Mouse (Mus musculus) CH12.LX (cell line): ENCODE measurements around the gene Zswim3. TPM values are rescaled to one million over a fixed set of nuclear protein-coding genes. Genes with fewer than 3 reads are reported as not detected.
"Not testable (repeated sequence)": the region's sequence is repeated elsewhere in the genome, so short reads cannot be mapped to it uniquely, and the experiment has no call there.

Source experiments
- DNase-seq: peaks from one replicate; pipeline ENCODE4 v3.0.0-alpha.2; 2013; ENCODE audit errors: extremely low read depth
- H3K27ac ChIP-seq: 2 replicates; pipeline ENCODE4 v1.5.1; 2012; ENCODE audit warnings: low read depth, mild to moderate bottlenecking, control low read depth, moderate library complexity; ENCODE audit not compliant: insufficient read depth
- H3K27me3 ChIP-seq: replicated peaks from 2 replicates; pipeline ENCODE3; 2012; ENCODE audit warnings: inconsistent platforms
- H3K36me3 ChIP-seq, 2 experiments: replicated peaks in 1 of 2; 2 replicates each; pipeline versions ENCODE3 to v1.6.1; 2012; ENCODE audit warnings: inconsistent platforms in 1 of 2, low read length in 1 of 2, mild to moderate bottlenecking in 1 of 2, mixed read lengths in 1 of 2, moderate library complexity in 1 of 2; ENCODE audit not compliant: control insufficient read depth in 1 of 2, insufficient read depth in 1 of 2
- H3K4me1 ChIP-seq, 2 experiments: 2 replicates each; pipeline ENCODE4 v1.6.1; 2012; ENCODE audit warnings: inconsistent platforms in 1 of 2, moderate library complexity in 1 of 2; ENCODE audit not compliant: insufficient read depth in 2 of 2, control insufficient read depth in 1 of 2
- H3K4me2 ChIP-seq: 2 replicates; pipeline ENCODE4 v1.6.1; 2012; ENCODE audit warnings: low read depth, mild to moderate bottlenecking, control low read depth; ENCODE audit not compliant: poor library complexity, insufficient read depth, severe bottlenecking
- H3K4me3 ChIP-seq, 3 experiments: fragments of 150-350 bp in 1 of 3; sonication (generic) in 1 of 3; replicated peaks in 1 of 3; 2 replicates each; pipeline versions ENCODE3 to v1.5.1; 2011 to 2012; ENCODE audit warnings: low read depth in 2 of 3, low read length in 2 of 3, mild to moderate bottlenecking in 2 of 3, moderate library complexity in 2 of 3, control low read depth in 1 of 3, improper control_type of control experiment in 1 of 3, inconsistent platforms in 1 of 3, mixed read lengths in 1 of 3; ENCODE audit not compliant: poor library complexity in 1 of 3
- H3K79me2 ChIP-seq: replicated peaks from 2 replicates; pipeline ENCODE4 v1.6.1; 2012; ENCODE audit warnings: mild to moderate bottlenecking, moderate library complexity; ENCODE audit not compliant: control insufficient read depth, poor library complexity, insufficient read depth, severe bottlenecking; ENCODE audit errors: extremely low read depth
- H3K9ac ChIP-seq: 2 replicates; pipeline ENCODE4 v1.6.1; 2012; ENCODE audit warnings: low read depth, mild to moderate bottlenecking, control low read depth, moderate library complexity; ENCODE audit not compliant: insufficient read depth
- H3K9me3 ChIP-seq: replicated peaks from 2 replicates; pipeline ENCODE3; 2012; ENCODE audit warnings: low read length, inconsistent platforms, mixed read lengths
- CTCF ChIP-seq, 2 experiments: IDR thresholded peaks in 1 of 2; conservative IDR thresholded peaks in 1 of 2; 2 replicates each; pipeline ENCODE4 v1.5.1; 2011 to 2012; ENCODE audit warnings: low read depth in 2 of 2, low read length in 2 of 2, improper control_type of control experiment in 1 of 2, inconsistent platforms in 1 of 2, mild to moderate bottlenecking in 1 of 2, moderate library complexity in 1 of 2
- E2F4 ChIP-seq: IDR thresholded peaks from 2 replicates; pipeline ENCODE4 v1.6.1; 2011; ENCODE audit warnings: low read depth, low read length, improper control_type of control experiment; ENCODE audit not compliant: insufficient replicate concordance
- EP300 ChIP-seq: IDR thresholded peaks from 2 replicates; pipeline ENCODE4 v1.6.1; 2011; ENCODE audit warnings: low read length, improper control_type of control experiment
- HCFC1 ChIP-seq: IDR thresholded peaks from 2 replicates; pipeline ENCODE4 v1.6.1; 2012; ENCODE audit warnings: low read depth, mild to moderate bottlenecking, inconsistent platforms, low read length, improper control_type of control experiment
- NRF1 ChIP-seq: IDR thresholded peaks from 2 replicates; pipeline ENCODE4 v1.6.1; 2014; ENCODE audit warnings: low read depth, mild to moderate bottlenecking, inconsistent platforms, low read length, improper control_type of control experiment, moderate library complexity
- POLR2AphosphoS2 ChIP-seq: IDR thresholded peaks from 2 replicates; pipeline ENCODE4 v1.6.1; 2011; ENCODE audit warnings: low read depth, low read length, improper control_type of control experiment
- USF1 ChIP-seq: IDR thresholded peaks from 2 replicates; pipeline ENCODE4 v1.6.1; 2014; ENCODE audit warnings: low read depth, mild to moderate bottlenecking, inconsistent platforms, low read length, improper control_type of control experiment
- dilution Hi-C: fragments of 300-500 bp; cut with MboI; formaldehyde crosslinking; loops from 2 replicates; pipeline ENCODE4 v1.14.3; 2020; ENCODE audit warnings: low sequenced_read_pairs; ENCODE audit not compliant: extremely low pct_unique_long_range_greater_than_20kb, extremely low pct_ligation_motif_present
- in situ Hi-C: fragments of 300-500 bp; cut with MboI; formaldehyde crosslinking; loops from 3 replicates; pipeline ENCODE4 v1.14.3; 2019; ENCODE audit warnings: low sequenced_read_pairs, low pct_ligation_motif_present, low pct_unique_long_range_greater_than_20kb, mixed read lengths
- polyA plus RNA-seq: library from polyadenylated mRNA; unstranded; fragments of >175 nt; gene quantifications from 2 replicates; pipeline ENCODE4 v1.2.1, GENCODE M21; 2012; ENCODE audit warnings: low read depth; ENCODE audit not compliant: insufficient read length
- total RNA-seq, 2 experiments: library from RNA; depleted of rRNA; stranded (reverse); fragments of 300-350 nt in 1 of 2; fragments of >200 nt in 1 of 2; gene quantifications; 2 replicates each; pipeline ENCODE4 v1.2.3; 2012 to 2014

The Zswim3 gene
- total and polyA plus RNA-seq, 3 experiments: 2.3 to 3.5 (median 2.5) TPM

- H3K9ac ChIP-seq, H3K27me3 ChIP-seq, H3K4me3 ChIP-seq, in situ Hi-C loops, H3K79me2 ChIP-seq, H3K36me3 ChIP-seq, DNase-seq, H3K4me2 ChIP-seq, H3K27ac ChIP-seq, dilution Hi-C loops: not testable (repeated sequence)
- H3K9me3 ChIP-seq: peaks cover 13% of the 10 kb centered on the region
- peaks cover 0 to 34% of the 10 kb centered on the region in 2 experiments; a peak in 3 of 4 replicates for H3K4me1 ChIP-seq
Measured at GRCm38 (mm10) chr2:164863411-164863810, 58.5 kb downstream of the Zswim3 start.

GRCm38 (mm10) chr2:164864593-164864992, 59.7 kb downstream of the Zswim3 start:
- dilution Hi-C loops (no loop called here), in situ Hi-C loops (no loop called here)
- Histone ChIP-seq H3K9ac (no peak overlapping the region), H3K36me3 (no peaks in the 10 kb centered on the region), H3K4me1 (peaks cover 0 to 34% of the 10 kb centered on the region in 2 experiments; a peak in 3 of 4 replicates), H3K4me2 (no peak overlapping the region), H3K79me2 (no peaks in the 10 kb centered on the region), H3K4me3 (no peak overlapping the region), H3K27ac (no peak overlapping the region), H3K27me3 (no peaks in the 10 kb centered on the region), H3K9me3 (peaks cover 24% of the 10 kb centered on the region)
- no peak for DNase-seq
- TF ChIP-seq E2F4 (no peak), HCFC1 (no peak)

- H3K9me3 ChIP-seq: peaks cover 32% of the 10 kb centered on the region
- H3K9ac ChIP-seq: no peak overlapping the region
- in situ Hi-C loops: no loop called here
- dilution Hi-C loops: no loop called here
- no peak overlapping the region for H3K4me2 ChIP-seq
- peaks cover 0 to 22% of the 10 kb centered on the region in 2 experiments; a peak in 3 of 4 replicates for H3K4me1 ChIP-seq
- no peak for DNase-seq
- no peak for TF ChIP-seq POLR2AphosphoS2
- TF ChIP-seq USF1: no peak
- TF ChIP-seq, all 38 proteins: peak for 0
- no peaks in the 10 kb centered on the region for H3K36me3 ChIP-seq
- no peaks in the 10 kb centered on the region for H3K27me3 ChIP-seq
- H3K27ac ChIP-seq: no peak overlapping the region
- H3K79me2 ChIP-seq: no peaks in the 10 kb centered on the region
- H3K4me3 ChIP-seq: no peak overlapping the region
Measured at GRCm38 (mm10) chr2:164866741-164867551, 62.0 kb downstream of the Zswim3 start.

- Histone ChIP-seq H3K4me3 (no peak overlapping the region), H3K4me2 (no peak overlapping the region), H3K27me3 (no peaks in the 10 kb centered on the region), H3K9me3 (peaks cover 32% of the 10 kb centered on the region), H3K9ac (no peak overlapping the region), H3K36me3 (no peaks in the 10 kb centered on the region), H3K4me1 (peaks cover 0 to 16% of the 10 kb centered on the region in 2 experiments; a peak in 3 of 4 replicates), H3K79me2 (no peaks in the 10 kb centered on the region), H3K27ac (no peak overlapping the region)
- in situ Hi-C loops (no loop called here), dilution Hi-C loops (no loop called here)
- DNase-seq: no peak
- TF ChIP-seq CTCF (conservative IDR thresholded peaks at IDR 0.05 in 1 of 2, IDR thresholded peaks at IDR 0.05 in 1 of 2; ENCODE audit: low read depth in 2 of 2, low read length in 2 of 2) (peak; percentile 28 to 30; a peak in 2 of 4 replicates), NRF1 (no peak), EP300 (no peak)
Measured at GRCm38 (mm10) chr2:164867566-164867965, 62.7 kb downstream of the Zswim3 start.
